Mouse (Mus musculus): ENCODE results near the gene Plscr5. TPM values are rescaled to one million over a fixed set of nuclear protein-coding genes. Genes with fewer than 3 reads are reported as not detected.

The Plscr5 gene
- polyA plus RNA-seq, 1 experiment, result not detected

DNA sequence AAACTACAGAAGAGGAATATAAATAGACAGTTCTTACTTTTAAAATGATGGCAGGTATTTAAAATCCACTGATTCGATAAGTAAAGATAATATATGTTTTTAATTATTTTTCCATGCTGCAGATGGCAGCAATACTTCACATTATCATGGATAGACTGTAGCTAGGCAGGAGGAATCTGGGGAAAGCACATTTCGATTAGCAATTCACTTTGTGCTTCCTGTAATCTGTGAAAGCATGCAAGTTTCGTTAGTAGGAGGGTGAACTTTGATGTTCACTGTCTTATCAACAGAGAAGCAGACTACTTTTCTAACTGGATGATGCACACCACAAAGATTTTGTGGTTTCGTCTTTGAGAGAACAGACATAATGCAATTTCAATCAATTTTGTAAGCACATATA, 24.7 kb downstream of the Plscr5 start:
- Histone ChIP-seq H3K4me3 (no peak overlapping the region), H3ac (ENCODE audit: control insufficient read depth, insufficient read length) (no peak overlapping the region), H3K79me2 (ENCODE audit: control insufficient read depth, insufficient read depth) (no peaks in the 10 kb centered on the region), H3K4me2 (ENCODE audit: low read depth) (no peak overlapping the region), H3K27me3 (ENCODE audit: control insufficient read depth, insufficient read depth, insufficient read length) (no peaks in the 10 kb centered on the region), H3K36me3 (ENCODE audit: control insufficient read depth, insufficient read depth) (no peaks in the 10 kb centered on the region)
- TF ChIP-seq MAX (IDR thresholded peaks at IDR 0.05; ENCODE audit: low read depth), result no peak
- TF ChIP-seq TCF3 (IDR thresholded peaks at IDR 0.05; ENCODE audit: insufficient read length, low read depth), result no peak
- no peak for TF ChIP-seq MYOG (IDR thresholded peaks at IDR 0.05; ENCODE audit: control insufficient read depth in 1 of 3, insufficient read depth in 1 of 3, insufficient read length in 2 of 3, low read depth in 2 of 3)
- no peak for TF ChIP-seq REST (IDR thresholded peaks at IDR 0.05; ENCODE audit: insufficient read depth, insufficient read length)
- TF ChIP-seq SRF (IDR thresholded peaks at IDR 0.05; ENCODE audit: control insufficient read depth, insufficient read length, low read depth), result no peak
- no peak for TF ChIP-seq MYOD1 (IDR thresholded peaks at IDR 0.05; ENCODE audit: control insufficient read depth in 1 of 3, insufficient read length in 2 of 3, low read depth in 2 of 3)
- no peak for TF ChIP-seq POLR2AphosphoS2 (IDR thresholded peaks at IDR 0.05; ENCODE audit: insufficient read length, low read depth)
- TF ChIP-seq USF1 (IDR thresholded peaks at IDR 0.05; ENCODE audit: low read depth), result no peak
- TF ChIP-seq E2F4 (IDR thresholded peaks at IDR 0.05; ENCODE audit: insufficient read depth), result no peak
- no peak for TF ChIP-seq POLR2A (IDR thresholded peaks at IDR 0.05; ENCODE audit: insufficient read length, low read depth)
- no peak for TF ChIP-seq CEBPB (IDR thresholded peaks at IDR 0.05; ENCODE audit: insufficient read depth, poor library complexity, severe bottlenecking)
- TF ChIP-seq TCF12 (IDR thresholded peaks at IDR 0.05; ENCODE audit: insufficient read depth, poor library complexity, severe bottlenecking), result no peak

DNA sequence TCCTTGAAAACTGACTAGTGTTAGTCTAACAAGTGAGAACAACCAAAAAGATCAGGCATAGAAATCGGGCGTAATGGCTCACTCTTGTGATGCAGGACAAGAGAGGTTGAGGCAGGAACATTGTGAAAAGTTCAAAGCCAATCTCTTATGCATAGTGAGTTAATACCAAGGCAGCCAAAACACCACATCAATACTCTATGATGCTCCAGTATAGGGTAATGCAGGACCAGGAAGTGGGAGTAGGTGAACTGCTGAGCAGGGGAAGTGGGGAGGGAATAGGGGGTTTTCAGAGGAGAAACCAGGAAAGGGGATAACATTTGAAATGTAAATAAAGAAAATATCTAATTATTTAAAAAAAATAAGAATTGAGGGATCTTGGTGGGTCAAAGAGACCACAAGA, 25.2 kb downstream of the Plscr5 start:
- Histone ChIP-seq H3K4me2 (ENCODE audit: low read depth) (no peak overlapping the region), H3K4me3 (no peak overlapping the region), H3K27me3 (ENCODE audit: control insufficient read depth, insufficient read depth, insufficient read length) (no peaks in the 10 kb centered on the region), H3K79me2 (ENCODE audit: control insufficient read depth, insufficient read depth) (no peaks in the 10 kb centered on the region), H3K36me3 (ENCODE audit: control insufficient read depth, insufficient read depth) (no peaks in the 10 kb centered on the region), H3ac (ENCODE audit: control insufficient read depth, insufficient read length) (no peak overlapping the region)
- TF ChIP-seq USF1 (IDR thresholded peaks at IDR 0.05; ENCODE audit: low read depth), result no peak
- no peak for TF ChIP-seq SRF (IDR thresholded peaks at IDR 0.05; ENCODE audit: control insufficient read depth, insufficient read length, low read depth)
- TF ChIP-seq TCF12 (IDR thresholded peaks at IDR 0.05; ENCODE audit: insufficient read depth, poor library complexity, severe bottlenecking), result no peak
- TF ChIP-seq REST (IDR thresholded peaks at IDR 0.05; ENCODE audit: insufficient read depth, insufficient read length), result no peak
- TF ChIP-seq E2F4 (IDR thresholded peaks at IDR 0.05; ENCODE audit: insufficient read depth), result no peak
- no peak for TF ChIP-seq POLR2A (IDR thresholded peaks at IDR 0.05; ENCODE audit: insufficient read length, low read depth)
- no peak for TF ChIP-seq CEBPB (IDR thresholded peaks at IDR 0.05; ENCODE audit: insufficient read depth, poor library complexity, severe bottlenecking)
- no peak for TF ChIP-seq TCF3 (IDR thresholded peaks at IDR 0.05; ENCODE audit: insufficient read length, low read depth)
- TF ChIP-seq MYOD1 (IDR thresholded peaks at IDR 0.05; ENCODE audit: control insufficient read depth in 1 of 3, insufficient read length in 2 of 3, low read depth in 2 of 3), result no peak
- TF ChIP-seq POLR2AphosphoS2 (IDR thresholded peaks at IDR 0.05; ENCODE audit: insufficient read length, low read depth), result no peak
- TF ChIP-seq MAX (IDR thresholded peaks at IDR 0.05; ENCODE audit: low read depth), result no peak
- no peak for TF ChIP-seq MYOG (IDR thresholded peaks at IDR 0.05; ENCODE audit: control insufficient read depth in 1 of 3, insufficient read depth in 1 of 3, insufficient read length in 2 of 3, low read depth in 2 of 3)

- no peaks in the 10 kb centered on the region for H3K27me3 ChIP-seq (ENCODE audit: control insufficient read depth, insufficient read depth, insufficient read length)
- no peak overlapping the region for H3ac ChIP-seq (ENCODE audit: control insufficient read depth, insufficient read length)
- H3K4me3 ChIP-seq, result no peak overlapping the region
- TF ChIP-seq POLR2A (IDR thresholded peaks at IDR 0.05; ENCODE audit: insufficient read length, low read depth), result no peak
- TF ChIP-seq MAX (IDR thresholded peaks at IDR 0.05; ENCODE audit: low read depth), result no peak
- no peak for TF ChIP-seq MYOG (IDR thresholded peaks at IDR 0.05; ENCODE audit: control insufficient read depth in 1 of 3, insufficient read depth in 1 of 3, insufficient read length in 2 of 3, low read depth in 2 of 3)
- TF ChIP-seq E2F4 (IDR thresholded peaks at IDR 0.05; ENCODE audit: insufficient read depth), result no peak
- TF ChIP-seq SRF (IDR thresholded peaks at IDR 0.05; ENCODE audit: control insufficient read depth, insufficient read length, low read depth), result no peak
- TF ChIP-seq TCF12 (IDR thresholded peaks at IDR 0.05; ENCODE audit: insufficient read depth, poor library complexity, severe bottlenecking), result no peak
- no peak for TF ChIP-seq CEBPB (IDR thresholded peaks at IDR 0.05; ENCODE audit: insufficient read depth, poor library complexity, severe bottlenecking)
- no peak for TF ChIP-seq POLR2AphosphoS2 (IDR thresholded peaks at IDR 0.05; ENCODE audit: insufficient read length, low read depth)
- no peak for TF ChIP-seq TCF3 (IDR thresholded peaks at IDR 0.05; ENCODE audit: insufficient read length, low read depth)
- no peak for TF ChIP-seq REST (IDR thresholded peaks at IDR 0.05; ENCODE audit: insufficient read depth, insufficient read length)
- no peak for TF ChIP-seq USF1 (IDR thresholded peaks at IDR 0.05; ENCODE audit: low read depth)
- no peaks in the 10 kb centered on the region for H3K36me3 ChIP-seq (ENCODE audit: control insufficient read depth, insufficient read depth)
- H3K4me2 ChIP-seq (ENCODE audit: low read depth), result no peak overlapping the region
- no peaks in the 10 kb centered on the region for H3K79me2 ChIP-seq (ENCODE audit: control insufficient read depth, insufficient read depth)
These were observed 27.4 kb downstream of the Plscr5 start for GRCm38 (mm10) chr9:92220151-92220550.

DNA sequence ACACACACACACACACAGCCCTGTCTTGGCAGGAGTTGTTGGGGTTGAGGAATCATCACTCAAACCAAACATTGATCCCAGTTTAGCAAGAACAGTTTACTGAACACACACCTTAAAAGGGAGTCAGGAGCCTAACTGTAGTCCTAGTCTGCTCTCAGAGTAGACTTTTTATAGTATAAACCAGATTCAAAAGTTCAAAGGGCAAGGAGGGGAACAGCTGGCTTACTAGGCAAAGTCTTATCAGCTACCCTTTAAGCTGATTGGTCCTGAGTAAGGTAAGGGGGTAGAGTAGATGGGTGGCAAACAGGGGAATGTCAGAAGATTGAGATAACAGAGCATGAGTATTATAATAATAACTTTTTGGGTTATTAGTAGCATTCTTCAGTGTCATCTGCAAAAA, 28.7 kb downstream of the Plscr5 start:
- Histone ChIP-seq H3K36me3 (ENCODE audit: control insufficient read depth, insufficient read depth) (no peaks in the 10 kb centered on the region), H3K4me2 (ENCODE audit: low read depth) (no peak overlapping the region), H3K4me3 (no peak overlapping the region), H3K27me3 (ENCODE audit: control insufficient read depth, insufficient read depth, insufficient read length) (no peaks in the 10 kb centered on the region), H3K79me2 (ENCODE audit: control insufficient read depth, insufficient read depth) (no peaks in the 10 kb centered on the region), H3ac (ENCODE audit: control insufficient read depth, insufficient read length) (no peak overlapping the region)
- TF ChIP-seq TCF12 (IDR thresholded peaks at IDR 0.05; ENCODE audit: insufficient read depth, poor library complexity, severe bottlenecking) (no peak), E2F4 (IDR thresholded peaks at IDR 0.05; ENCODE audit: insufficient read depth) (no peak), POLR2AphosphoS2 (IDR thresholded peaks at IDR 0.05; ENCODE audit: insufficient read length, low read depth) (no peak), REST (IDR thresholded peaks at IDR 0.05; ENCODE audit: insufficient read depth, insufficient read length) (no peak), SRF (IDR thresholded peaks at IDR 0.05; ENCODE audit: control insufficient read depth, insufficient read length, low read depth) (no peak), MYOD1 (IDR thresholded peaks at IDR 0.05; ENCODE audit: control insufficient read depth in 1 of 3, insufficient read length in 2 of 3, low read depth in 2 of 3) (no peak)
